Mouse (Mus musculus) frontal cortex, adult 2 months (tissue): ENCODE measurements around the gene Stom. TPM values are rescaled to one million over a fixed set of nuclear protein-coding genes. Genes with fewer than 3 reads are reported as not detected.

Experiments
- DNase-seq, 2 experiments: peaks; one replicate each; pipeline ENCODE4 v3.0.0; 2022; ENCODE audit warnings: low spot score in 1 of 2; ENCODE audit errors: extremely low spot score in 1 of 2
- polyA plus RNA-seq: library from polyadenylated mRNA; depleted of rRNA; stranded (reverse); fragments of >200 nt; gene quantifications from 2 replicates; pipeline ENCODE4 v1.2.3, GENCODE M21; 2012; rRNA removed

Gene Stom
- polyA plus RNA-seq, result 16.9 and 20.3 TPM in 2 replicates

DNA sequence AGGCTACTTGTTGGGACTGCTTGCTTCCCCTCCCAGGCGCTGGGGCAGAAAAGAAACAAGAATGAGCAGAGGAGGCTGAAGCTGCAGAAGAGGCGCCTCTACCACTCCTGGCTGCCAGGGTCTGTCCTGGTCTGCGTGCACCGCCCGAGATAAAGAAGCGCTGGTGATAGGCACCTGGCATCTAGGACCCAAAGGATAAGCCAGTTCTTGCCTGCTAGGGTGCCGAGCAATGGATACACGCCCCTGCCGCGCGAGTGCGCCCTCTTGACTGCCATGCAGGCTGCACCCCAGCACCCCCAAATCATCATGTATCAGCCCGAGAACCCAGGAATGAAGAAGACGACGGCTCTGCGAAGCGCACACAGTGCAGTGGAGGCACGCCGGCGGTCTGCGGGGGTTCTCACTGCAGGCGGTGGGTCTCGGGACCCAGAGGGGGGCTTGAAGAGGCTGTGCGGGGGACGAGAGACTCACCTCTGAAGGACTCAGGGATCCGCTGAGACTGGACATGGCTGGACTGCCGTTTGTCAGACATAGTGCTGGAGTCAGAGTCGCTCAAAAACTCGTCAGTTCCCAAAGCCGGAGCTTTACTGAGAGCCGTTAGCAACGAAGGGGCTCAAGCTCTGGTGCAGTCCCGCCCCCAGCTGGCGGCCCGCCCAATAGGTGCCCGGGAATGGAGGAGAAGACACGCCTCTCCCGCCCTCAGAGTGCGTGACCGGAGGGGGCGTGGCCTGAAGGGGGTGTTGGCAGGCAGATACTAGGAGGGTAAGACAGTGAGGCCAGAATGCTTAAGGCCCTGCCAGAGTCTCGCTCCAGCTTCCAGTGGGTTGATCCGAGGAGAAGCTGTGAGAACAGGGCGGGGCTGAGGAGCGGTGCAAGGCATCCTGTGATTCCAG is at the start of gene Stom:
TSS of gene Stom (minus strand) at position 589 of the 893 bp plus-strand sequence.
- peak; percentile 91 to 97 for DNase-seq

DNA sequence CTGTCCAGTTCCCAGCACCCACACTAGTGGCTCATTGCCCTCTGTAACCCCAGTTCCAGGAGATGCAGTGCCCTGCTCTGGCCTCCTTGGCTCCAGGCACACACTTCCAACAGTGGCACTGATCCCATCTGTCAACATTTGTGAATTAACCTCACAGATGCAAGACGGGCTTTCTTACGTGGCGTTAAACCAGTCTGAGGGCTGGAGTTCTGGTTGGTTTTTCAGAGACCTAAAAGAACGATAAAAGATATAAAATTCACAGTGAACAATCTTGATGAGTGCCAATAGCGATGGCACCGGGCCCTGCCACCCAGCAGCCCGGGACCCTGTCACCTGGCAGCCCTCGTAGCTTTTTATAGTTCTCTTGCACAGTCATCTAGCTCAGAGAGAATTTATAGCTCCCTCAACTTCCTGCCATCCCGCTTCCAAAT is 48.7 kb upstream of the Stom start:
- no peak for DNase-seq

DNA sequence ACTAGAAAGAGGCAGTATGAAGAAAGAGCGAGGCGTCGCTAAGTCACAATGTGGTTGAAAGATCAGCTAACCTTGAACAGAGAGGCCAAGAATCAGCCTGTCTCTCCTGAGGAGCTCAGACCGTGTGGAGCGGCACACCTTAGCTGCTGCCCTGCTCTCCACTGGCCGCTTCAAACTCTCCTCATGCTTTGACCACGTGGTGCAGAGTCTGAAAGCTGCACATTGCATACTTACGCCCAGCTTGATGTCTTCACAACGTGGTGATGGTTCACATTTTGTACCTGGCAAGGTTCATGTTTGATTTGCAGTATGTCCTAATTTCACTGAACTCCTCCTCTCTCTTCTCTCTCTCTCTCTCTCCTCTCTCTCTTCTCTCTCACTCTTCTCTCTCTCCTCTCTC is 42.5 kb upstream of the Stom start:
- no peak for DNase-seq

DNA sequence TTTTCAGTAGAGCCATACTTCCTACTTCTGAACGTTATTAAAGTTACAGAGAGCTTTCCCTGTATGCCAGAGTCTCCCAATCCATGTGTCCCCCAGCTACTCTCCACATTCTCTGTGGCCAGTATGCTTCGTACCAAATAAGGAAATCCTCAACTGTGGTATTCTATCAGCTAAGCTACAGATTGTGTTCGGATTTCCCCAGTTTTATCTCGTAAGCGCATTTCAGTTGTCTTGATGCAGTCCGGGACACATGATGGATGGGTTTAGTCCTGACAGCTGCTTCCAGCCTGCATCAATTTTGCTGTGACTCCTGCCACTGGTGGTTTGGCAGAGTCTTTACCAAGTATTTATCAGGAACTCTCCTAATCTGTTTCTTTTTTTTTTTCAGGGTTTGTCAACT is 40.8 kb upstream of the Stom start:
- no peak for DNase-seq

DNA sequence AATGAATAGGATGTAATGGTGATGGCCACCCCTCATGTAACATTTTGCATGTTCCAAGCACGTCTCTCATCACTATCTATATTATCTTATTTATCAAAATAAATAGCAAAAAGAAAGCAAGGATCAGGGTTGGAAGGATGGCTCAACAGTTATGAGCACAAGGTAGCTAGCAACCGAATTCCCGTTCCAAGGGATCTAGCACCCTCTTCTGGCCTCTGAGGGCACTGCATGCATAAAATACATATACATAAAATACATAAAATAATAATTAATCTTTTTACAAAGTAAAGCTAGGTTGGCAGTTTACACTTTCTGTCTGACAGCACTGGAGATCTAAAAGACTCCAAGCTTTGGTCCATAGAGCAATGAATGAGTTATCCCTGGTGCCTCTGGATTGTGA is 36.2 kb upstream of the Stom start:
- DNase-seq, result peak in 1 of 2 experiments; percentile 13

DNA sequence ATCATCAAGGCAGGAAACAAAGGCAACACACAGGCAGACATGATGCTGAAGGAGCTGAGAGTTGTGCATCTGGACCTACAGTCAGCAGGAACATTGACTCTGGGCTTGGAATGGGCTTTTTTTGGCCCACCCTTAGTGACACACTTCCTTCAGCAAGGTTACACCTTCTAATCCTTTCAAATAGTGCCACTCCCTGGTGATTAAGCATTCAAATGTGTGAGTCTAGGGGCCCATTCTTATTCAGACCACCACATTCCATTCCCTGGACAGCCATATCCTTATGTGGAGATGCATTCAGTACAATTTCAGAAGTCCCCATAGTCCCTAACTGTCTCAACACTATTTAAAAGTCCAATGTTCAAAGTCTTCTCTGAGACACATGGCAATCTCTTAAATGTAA is 33.9 kb upstream of the Stom start:
- DNase-seq, result no peak

DNA sequence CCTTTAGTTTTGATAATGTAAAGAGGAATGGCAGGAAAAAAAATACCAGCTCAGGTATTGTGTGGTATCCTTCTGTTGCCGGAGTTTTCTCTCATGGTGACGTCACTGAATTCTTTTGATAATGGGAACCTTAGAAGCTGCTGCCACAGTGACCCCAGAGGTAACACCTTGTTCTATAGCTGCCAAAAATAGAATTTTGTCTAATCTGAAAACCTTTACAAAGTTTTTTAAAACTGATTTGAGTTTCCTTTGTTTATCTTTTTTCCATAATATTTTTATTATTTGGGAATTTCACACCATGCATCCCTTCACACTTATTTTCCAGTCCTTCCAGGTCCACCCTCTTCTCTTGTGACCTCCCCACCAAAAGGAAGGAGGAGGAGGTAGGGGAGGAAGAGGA is 30.9 kb upstream of the Stom start, which contains the start of gene 4930568D16Rik:
TSS of gene 4930568D16Rik (minus strand) at position 101 of the 400 bp plus-strand sequence.
- DNase-seq, result no peak

DNA sequence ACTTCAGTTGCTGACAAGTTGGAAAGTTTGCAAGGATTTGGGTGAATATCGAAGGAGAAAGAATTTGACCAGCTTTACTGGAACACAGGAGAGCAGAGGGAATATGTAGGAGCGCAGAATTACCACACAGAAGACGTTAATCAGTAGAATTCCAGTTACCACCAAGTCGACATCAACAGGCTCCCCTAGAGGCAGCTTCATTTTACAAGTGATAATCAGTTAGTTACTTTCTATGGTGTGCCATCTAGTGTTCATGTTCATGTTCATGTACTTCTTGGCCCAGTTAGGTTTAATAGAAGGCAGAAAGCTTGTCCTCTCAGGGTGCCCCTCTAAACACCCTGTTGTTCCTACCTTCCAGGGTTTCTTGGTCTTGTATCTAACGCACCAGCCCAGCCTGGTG is 12.4 kb upstream of the Stom start:
- DNase-seq, result peak in 1 of 2 experiments; percentile 43

DNA sequence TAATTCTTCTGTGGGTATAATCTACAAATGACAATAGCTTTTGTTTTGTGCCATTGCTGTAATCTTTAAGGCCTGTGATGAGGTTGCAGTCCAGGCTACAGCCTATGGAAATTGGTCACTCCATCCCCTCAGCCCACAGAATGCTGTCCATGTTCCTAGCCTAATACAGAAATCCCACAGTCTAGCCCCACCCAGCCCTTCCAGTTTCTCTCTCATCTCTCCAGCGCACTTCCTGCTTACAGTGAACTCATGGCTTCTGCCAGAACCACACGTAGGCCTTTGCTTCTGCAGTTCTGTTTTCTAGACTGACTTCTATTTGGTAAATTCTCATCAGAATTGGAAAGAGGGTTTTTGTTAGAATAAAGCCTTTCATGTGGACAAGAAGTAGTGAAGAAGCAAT is 9.2 kb upstream of the Stom start:
- no peak for DNase-seq

DNA sequence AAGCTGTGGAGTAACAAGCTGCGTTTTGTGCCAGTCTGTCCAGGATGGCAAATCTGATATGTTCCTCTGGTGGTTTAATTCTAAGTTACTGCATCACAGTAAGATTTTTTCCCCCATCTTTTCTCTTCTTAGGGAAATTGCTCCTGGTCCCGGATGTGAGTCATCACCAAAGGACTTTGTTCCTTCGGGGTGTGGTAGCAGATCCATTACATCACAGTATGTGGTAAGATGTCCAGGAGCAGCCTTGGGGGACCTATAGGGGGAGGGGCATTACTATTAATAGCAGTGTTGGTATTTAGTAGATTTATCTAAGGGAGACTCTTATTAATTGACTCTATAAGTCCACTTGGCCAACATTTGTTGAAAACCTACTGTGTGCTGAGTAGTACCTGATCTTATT is 5.8 kb upstream of the Stom start:
- no peak for DNase-seq

DNA sequence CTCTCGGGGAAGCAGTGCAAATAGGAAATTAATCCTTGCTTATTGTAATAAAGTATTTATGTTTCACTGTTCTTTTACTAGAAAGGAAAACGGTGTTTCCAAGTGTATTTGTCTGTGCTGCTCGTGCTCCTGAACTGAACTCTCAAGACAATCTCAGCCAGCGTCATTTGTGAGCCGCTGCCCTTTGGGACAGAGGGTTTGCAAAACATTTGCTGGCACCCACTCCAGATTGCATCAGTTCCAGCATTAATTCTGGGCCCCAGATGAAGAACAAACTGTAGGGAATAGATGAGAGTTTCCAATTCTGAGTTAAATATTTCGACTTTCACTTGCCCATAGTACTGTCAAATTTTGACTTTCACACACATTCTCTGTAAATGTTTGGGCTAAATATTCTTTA is 1.9 kb upstream of the Stom start:
- DNase-seq, result no peak

DNA sequence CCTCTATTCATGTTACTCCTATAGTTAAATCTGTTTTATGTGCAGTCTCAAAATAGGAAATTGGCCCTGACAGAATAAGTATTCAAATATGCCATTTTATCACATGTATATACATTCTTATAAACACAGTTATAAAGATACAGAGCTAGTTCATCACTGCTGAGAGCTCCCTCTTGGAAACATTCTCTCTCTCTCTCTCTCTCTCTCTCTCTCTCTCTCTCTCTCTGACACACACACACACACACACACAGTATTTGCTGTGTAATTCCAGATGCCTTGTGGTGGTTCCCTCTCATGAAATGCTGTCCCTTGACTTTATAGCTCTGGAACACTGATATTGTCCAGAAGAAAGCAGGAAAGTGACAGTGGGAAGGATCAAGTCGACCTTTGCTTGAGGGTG is 1.3 kb upstream of the Stom start:
- no peak for DNase-seq

DNA sequence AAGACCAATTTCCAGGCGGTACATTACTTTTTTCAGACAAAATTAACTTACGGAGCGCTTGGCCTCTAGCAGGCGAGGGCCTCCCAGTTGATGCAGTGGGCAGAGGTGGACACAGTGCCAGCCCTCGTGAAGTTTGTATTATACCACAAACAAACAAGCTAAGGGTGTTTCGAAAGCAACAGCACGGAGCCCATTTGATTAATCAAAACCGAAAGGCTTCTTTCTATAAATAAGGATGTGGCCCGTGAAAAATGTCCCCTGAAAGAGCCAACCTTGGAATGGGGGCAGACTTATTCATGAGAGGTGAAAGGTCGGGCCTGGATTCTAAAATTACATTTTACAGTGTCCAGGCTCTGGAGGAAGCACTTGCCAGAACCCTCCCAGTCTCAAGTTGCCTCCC is 643 bp upstream of the Stom start:
- no peak for DNase-seq

DNA sequence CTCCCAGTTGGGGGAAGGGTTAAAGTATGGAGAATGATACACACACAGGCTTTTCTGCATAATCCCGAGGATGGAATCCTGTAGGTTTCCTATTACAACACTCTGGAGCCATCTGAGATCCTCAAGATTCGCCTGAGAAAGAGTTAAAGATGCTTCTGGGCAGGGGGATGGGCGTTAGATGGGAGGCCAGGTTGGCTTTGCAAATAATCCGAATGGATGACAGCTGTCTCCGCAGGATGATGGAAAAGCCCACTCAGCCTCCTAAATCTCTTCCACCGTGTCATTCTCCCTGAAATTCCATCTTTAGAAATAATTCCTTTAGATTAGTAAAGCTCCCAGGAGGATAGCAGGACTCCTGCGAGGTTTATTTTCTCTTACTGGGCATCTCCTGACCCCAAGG is 1.2 kb downstream of the Stom start:
- no peak for DNase-seq

DNA sequence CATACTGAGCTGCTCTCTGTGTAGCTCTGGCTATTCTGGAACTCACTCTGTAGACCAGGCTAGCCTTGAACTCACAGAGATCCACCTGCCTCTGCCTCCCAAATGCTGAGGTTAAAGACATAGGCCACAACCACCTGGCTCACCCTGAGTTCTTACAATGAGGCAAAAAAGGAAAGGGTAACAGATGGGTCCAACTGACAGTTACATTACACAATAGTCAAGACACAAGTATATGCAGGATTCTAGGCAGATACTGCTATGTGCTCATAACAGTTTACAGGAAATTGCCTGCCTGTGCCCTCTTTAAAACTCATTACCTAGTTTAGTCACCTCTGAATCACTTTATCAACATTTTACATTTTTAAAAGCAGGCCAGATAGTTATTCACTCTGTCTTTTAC is 3.1 kb downstream of the Stom start:
- DNase-seq, result no peak

DNA sequence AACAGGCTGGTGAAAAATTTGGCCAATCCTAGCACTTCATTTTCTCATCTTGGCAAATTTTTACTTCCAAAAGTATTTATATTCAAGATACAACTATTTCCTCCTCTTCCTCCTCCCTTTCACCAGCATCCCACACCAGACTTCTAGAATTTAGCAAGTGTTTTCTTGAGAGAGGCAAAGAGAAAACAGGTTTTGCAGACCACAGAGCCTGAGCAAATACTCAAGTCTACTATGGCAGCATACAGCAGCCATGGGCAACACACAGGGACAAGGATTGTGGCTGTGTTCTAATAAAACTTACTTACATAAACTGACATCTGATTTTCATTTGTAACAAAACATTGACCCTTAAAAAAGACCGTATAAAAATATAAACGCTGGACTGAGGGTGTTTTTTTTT is 5.6 kb downstream of the Stom start:
- no peak for DNase-seq

DNA sequence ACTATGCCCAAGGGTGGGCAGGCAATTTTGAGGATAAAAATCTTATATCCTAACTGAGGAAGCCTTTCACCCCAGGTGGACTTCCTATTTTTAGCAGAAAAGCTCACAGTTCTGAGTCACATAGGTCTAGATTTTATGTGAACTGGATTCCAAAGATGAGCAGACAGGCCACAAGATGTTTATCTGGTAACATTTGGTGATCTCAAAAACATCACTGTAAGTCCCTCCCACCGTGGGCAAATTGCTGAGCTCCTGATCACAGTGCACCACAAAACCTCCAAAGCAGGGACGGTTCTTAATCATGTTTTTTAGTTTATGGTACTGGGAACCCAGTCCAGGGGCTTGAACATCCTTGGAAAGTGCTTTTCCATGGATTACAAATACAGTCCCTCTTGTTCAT is 7.7 kb downstream of the Stom start:
- no peak for DNase-seq

DNA sequence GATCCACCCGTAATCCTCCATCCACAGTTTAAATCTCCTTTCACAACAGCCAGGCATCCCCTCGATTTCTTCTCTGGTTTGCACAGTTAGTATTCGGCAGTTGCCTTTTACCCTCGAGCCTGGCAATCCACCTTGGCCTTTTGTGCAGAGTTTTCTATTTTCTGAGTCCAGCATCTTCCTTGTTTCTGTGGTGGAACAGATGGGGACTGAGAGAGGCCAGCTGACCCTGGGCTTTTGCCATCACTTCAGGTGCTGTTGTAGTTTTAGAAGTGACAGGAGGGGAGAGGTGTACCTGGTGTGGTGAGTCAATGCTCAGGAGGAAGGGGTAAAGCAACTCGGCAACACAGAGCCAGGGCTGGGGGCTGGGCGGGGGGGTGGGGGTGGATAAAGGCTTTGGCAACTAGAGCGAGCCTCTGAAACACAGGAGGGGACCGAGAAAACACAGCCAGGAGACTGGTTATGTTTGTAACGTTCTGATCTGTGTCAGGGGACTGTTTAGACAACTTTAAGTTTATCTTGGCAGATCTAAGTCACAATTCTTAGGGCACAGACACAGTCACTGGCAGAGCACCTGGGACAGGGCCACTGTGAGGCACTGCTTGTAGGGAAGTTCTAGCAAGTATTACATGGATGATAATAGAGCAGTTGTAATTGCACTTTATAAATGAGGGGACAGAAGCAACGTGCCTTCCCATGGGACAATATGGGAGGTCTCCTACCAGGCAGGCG is 8.5 kb downstream of the Stom start:
- DNase-seq, result no peak

DNA sequence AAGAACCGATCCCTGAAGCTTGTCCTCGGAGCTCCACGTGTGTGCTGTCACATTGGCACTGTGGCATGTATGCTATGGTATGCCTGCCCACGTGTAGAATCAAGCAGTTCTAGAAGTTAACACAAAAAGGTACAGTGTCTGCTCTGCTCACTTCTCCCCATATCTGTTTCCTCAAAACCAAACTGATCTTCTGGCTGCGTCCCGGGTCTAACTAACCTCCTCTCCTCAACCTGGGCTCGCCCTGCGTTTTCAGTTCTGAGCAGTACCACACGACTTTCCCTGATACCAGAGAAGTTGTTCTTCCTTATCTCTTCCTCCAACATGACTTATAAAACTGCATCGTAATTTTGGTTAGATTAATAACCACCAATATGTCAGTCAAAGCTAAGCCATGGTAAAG is 9.2 kb downstream of the Stom start:
- no peak for DNase-seq

DNA sequence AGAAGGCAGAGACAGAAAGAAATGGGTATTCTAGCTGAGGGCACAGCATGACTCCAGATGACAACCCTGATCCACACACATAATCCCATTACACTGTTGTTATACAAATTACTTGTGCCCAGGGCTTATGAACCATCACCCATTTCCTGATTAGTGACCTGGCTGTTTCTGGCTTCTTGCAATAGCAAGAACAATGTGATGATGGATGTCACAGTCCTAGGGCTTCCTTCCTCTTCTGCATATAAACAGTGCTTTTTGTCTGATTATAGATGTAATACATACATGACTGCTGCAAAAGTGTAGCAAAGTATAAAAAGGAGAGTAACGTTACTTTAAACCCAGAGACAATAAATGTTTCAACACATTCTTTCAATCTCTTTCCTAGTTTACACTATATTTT is 9.8 kb downstream of the Stom start:
- no peak for DNase-seq

DNA sequence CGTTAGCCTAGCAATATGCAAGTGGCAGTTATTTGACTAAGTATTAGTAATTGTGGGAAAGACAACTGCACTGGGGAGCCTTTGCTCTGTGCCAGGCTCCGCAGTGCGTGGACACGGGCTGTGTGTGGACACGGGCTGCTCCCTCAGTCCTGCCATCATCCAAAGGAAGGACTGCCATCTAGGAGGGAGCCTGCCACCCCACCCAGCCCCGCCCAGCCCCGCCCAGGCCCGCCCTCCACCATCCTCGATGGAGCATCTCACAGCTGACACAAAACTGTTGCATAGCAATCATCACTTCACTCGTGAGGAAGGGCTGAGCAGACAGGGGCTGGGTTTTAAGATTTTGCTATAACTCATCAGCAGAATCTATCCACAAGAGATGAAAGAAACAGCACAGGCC is 10.8 kb downstream of the Stom start:
- no peak for DNase-seq
